ENCODE assay signal across 9 mouse cellular contexts in genomic region chr19:10034785-10035447, GRCm38 (mm10). TPM values are rescaled to one million over a fixed set of nuclear protein-coding genes. Genes with fewer than 3 reads are reported as not detected.
DNase-seq lines count a peak whose midpoint lies in the region; ATAC-seq and TF ChIP-seq lines count a peak whose summit lies in the region.
"Had no signal": no experiment of that assay in that cellular context is flagged by ENCODE, and none has a peak within 500 bp of the region (broad histone marks: within the 10 kb centered on the region; RNA-seq: fewer than 3 reads in every experiment).

No protein-coding gene starts in this region.

- peak; percentile 84 for DNase-seq in CD4-positive, CD25-positive, alpha-beta regulatory T cell, adult 2 months (ENCODE audit: low read depth, low spot score)
- peak; percentile 76 for DNase-seq in embryonic facial prominence, embryonic 14.5 days (ENCODE audit: low spot score)
- DNase-seq in kidney, postnatal 25 days, result peak; percentile 84 to 93

- no peak overlapping the region for H3K4me2 ChIP-seq in embryonic facial prominence, embryonic 14.5 days (ENCODE audit: low read depth, low read length)
- H3K4me2 ChIP-seq in heart, embryonic 13.5 days, result no peak overlapping the region
- H3K4me2 ChIP-seq in liver, embryonic 15.5 days, result no peak overlapping the region
- H3K4me2 ChIP-seq in neural tube, embryonic 12.5 days (replicated peaks), result no peak overlapping the region

- ATAC-seq in embryonic facial prominence, embryonic 14.5 days (ENCODE audit: low read depth), result peak; percentile 74
- ATAC-seq in heart, embryonic 13.5 days (ENCODE audit: extremely low read depth, insufficient number of reproducible peaks, low FRiP score, low TSS enrichment), result no peak
- ATAC-seq in liver, embryonic 15.5 days (ENCODE audit: insufficient read depth), result peak; percentile 40; the same call in 1 of the 2 replicates
- peak; percentile 74 for ATAC-seq in neural tube, embryonic 12.5 days (ENCODE audit: low FRiP score, low read depth)

- peak; percentile 90 for TF ChIP-seq CTCF in bone marrow, adult 2 months (IDR thresholded peaks at IDR 0.05; ENCODE audit: control insufficient read depth, insufficient read depth, low read length)
- peak; percentile 71 for TF ChIP-seq CTCF in testis, adult 2 months (IDR thresholded peaks at IDR 0.05; ENCODE audit: control insufficient read depth, insufficient read depth, insufficient replicate concordance, low read depth, low read length)

- no peak for TF ChIP-seq POLR2A in bone marrow, adult 2 months (IDR thresholded peaks at IDR 0.05; ENCODE audit: borderline replicate concordance, control insufficient read depth, low read depth, low read length)
- no peak for TF ChIP-seq POLR2A in testis, adult 2 months (IDR thresholded peaks at IDR 0.05; ENCODE audit: control insufficient read depth, low read depth, low read length)

- H3K4me3 ChIP-seq in bone marrow, adult 2 months (replicated peaks; ENCODE audit: control insufficient read depth, low read depth, low read length), result no peak overlapping the region
- no peak overlapping the region for H3K4me3 ChIP-seq in embryonic facial prominence, embryonic 14.5 days (ENCODE audit: low read depth, low read length)
- H3K4me3 ChIP-seq in heart, embryonic 13.5 days, result no peak overlapping the region
- no peak overlapping the region for H3K4me3 ChIP-seq in liver, embryonic 15.5 days (replicated peaks)
- no peak overlapping the region for H3K4me3 ChIP-seq in neural tube, embryonic 12.5 days
- no peak overlapping the region for H3K4me3 ChIP-seq in testis, adult 2 months (ENCODE audit: control insufficient read depth, low read depth, low read length)
- H3K4me3 ChIP-seq: erythroblast, embryonic 14.5 days had no signal

- no peak overlapping the region for H3K9ac ChIP-seq in embryonic facial prominence, embryonic 14.5 days (ENCODE audit: low read depth, low read length)
- H3K9ac ChIP-seq in heart, embryonic 13.5 days, result peak overlapping the region; percentile 34; the same call in 1 of the 2 replicates
- H3K9ac ChIP-seq in liver, embryonic 15.5 days, result no peak overlapping the region
- no peak overlapping the region for H3K9ac ChIP-seq in neural tube, embryonic 12.5 days

- 69% methylated on average over 8 of the region's 8 CpGs for WGBS in bone marrow, adult 2 months
- WGBS in embryonic facial prominence, embryonic 14.5 days, result 42% methylated on average over 8 of the region's 8 CpGs
- WGBS in heart, embryonic 13.5 days, result 60% methylated on average over 8 of the region's 8 CpGs
- WGBS in liver, embryonic 15.5 days (ENCODE audit: insufficient replicate concordance), result 63% methylated on average over 8 of the region's 8 CpGs
- WGBS in neural tube, embryonic 12.5 days, result 64% methylated on average over 8 of the region's 8 CpGs

- no peaks in the 10 kb centered on the region for H3K27me3 ChIP-seq in embryonic facial prominence, embryonic 14.5 days (replicated peaks; ENCODE audit: control insufficient read depth, insufficient read depth, low read length)
- H3K27me3 ChIP-seq in heart, embryonic 13.5 days (replicated peaks), result no peaks in the 10 kb centered on the region
- 0 out of 2 replicates have a peak, but pooled peaks cover 9% of the 10 kb centered on the region for H3K27me3 ChIP-seq in liver, embryonic 15.5 days
- no peaks in the 10 kb centered on the region for H3K27me3 ChIP-seq in neural tube, embryonic 12.5 days (replicated peaks)
- H3K27me3 ChIP-seq in testis, adult 2 months (ENCODE audit: control insufficient read depth, insufficient read depth, low read length), result no peaks in the 10 kb centered on the region

- no peaks in the 10 kb centered on the region for H3K4me1 ChIP-seq in bone marrow, adult 2 months (ENCODE audit: control insufficient read depth, insufficient read depth, low read length)
- H3K4me1 ChIP-seq in embryonic facial prominence, embryonic 14.5 days (ENCODE audit: control insufficient read depth, insufficient read depth, low read length), result peaks cover 8% of the 10 kb centered on the region; the same call in 1 of the 2 replicates
- H3K4me1 ChIP-seq in heart, embryonic 13.5 days, result peaks cover 39% of the 10 kb centered on the region
- H3K4me1 ChIP-seq in liver, embryonic 15.5 days (replicated peaks), result peaks cover 39% of the 10 kb centered on the region
- H3K4me1 ChIP-seq in neural tube, embryonic 12.5 days, result no peaks in the 10 kb centered on the region; the same call in 1 of the 2 replicates
- H3K4me1 ChIP-seq in testis, adult 2 months (ENCODE audit: control insufficient read depth, insufficient read depth, low read length), result no peaks in the 10 kb centered on the region

- no peak overlapping the region for H3K27ac ChIP-seq in bone marrow, adult 2 months (ENCODE audit: control insufficient read depth, insufficient read depth, low read depth, low read length, poor library complexity)
- no peak overlapping the region for H3K27ac ChIP-seq in embryonic facial prominence, embryonic 14.5 days (replicated peaks; ENCODE audit: low read depth, low read length)
- H3K27ac ChIP-seq in heart, embryonic 13.5 days (replicated peaks), result no peak overlapping the region
- H3K27ac ChIP-seq in liver, embryonic 15.5 days (replicated peaks), result no peak overlapping the region
- no peak overlapping the region for H3K27ac ChIP-seq in neural tube, embryonic 12.5 days
- no peak overlapping the region for H3K27ac ChIP-seq in testis, adult 2 months (ENCODE audit: control insufficient read depth, insufficient read depth, low read depth, low read length)

- H3K36me3 ChIP-seq in embryonic facial prominence, embryonic 14.5 days (ENCODE audit: control insufficient read depth, insufficient read depth, low read length), result peaks cover 16% of the 10 kb centered on the region; the same call in 1 of the 2 replicates
- peaks cover 52% of the 10 kb centered on the region for H3K36me3 ChIP-seq in heart, embryonic 13.5 days
- H3K36me3 ChIP-seq in liver, embryonic 15.5 days (replicated peaks), result peaks cover 98% of the 10 kb centered on the region
- no peaks in the 10 kb centered on the region for H3K36me3 ChIP-seq in neural tube, embryonic 12.5 days
- no peaks in the 10 kb centered on the region for H3K36me3 ChIP-seq in testis, adult 2 months (ENCODE audit: control insufficient read depth, insufficient read depth, low read length)

- no peaks in the 10 kb centered on the region for H3K9me3 ChIP-seq in embryonic facial prominence, embryonic 14.5 days (ENCODE audit: control insufficient read depth, low read length)
- H3K9me3 ChIP-seq in heart, embryonic 13.5 days, result no peaks in the 10 kb centered on the region
- H3K9me3 ChIP-seq in liver, embryonic 15.5 days (replicated peaks), result no peaks in the 10 kb centered on the region
- H3K9me3 ChIP-seq in neural tube, embryonic 12.5 days, result no peaks in the 10 kb centered on the region

RNA-seq across cellular contexts. Expression of gene Fads3, which starts 6.5 kb away (rescaled TPM):
- 6.6 and 12.5 TPM in 2 replicates for polyA plus RNA-seq in bone marrow, adult 2 months (2011; ENCODE audit: insufficient read depth, insufficient read length, low replicate concordance, missing spikeins)
- polyA plus RNA-seq in embryonic facial prominence, embryonic 14.5 days (2014; fragmentation: Nextera tagmentation; extraction: Ambion mirVana), result 15.6 and 20.9 TPM in 2 replicates
- polyA plus RNA-seq in heart, embryonic 13.5 days (2015; fragmentation: Nextera tagmentation; extraction: Ambion mirVana), result 39.4 and 41.9 TPM in 2 replicates
- polyA plus RNA-seq in liver, embryonic 15.5 days (2015; fragmentation: Nextera tagmentation; extraction: Ambion mirVana), result 7.6 and 8.9 TPM in 2 replicates
- 11.4 and 13.3 TPM in 2 replicates for polyA plus RNA-seq in neural tube, embryonic 12.5 days (2016; fragmentation: Nextera tagmentation; extraction: Ambion mirVana)
- 7.6 and 12.0 TPM in 2 replicates for polyA plus RNA-seq in testis, adult 2 months (2012; rRNA removed)

RNA-seq across cellular contexts. Expression of gene Rab3il1, which starts 33.4 kb away (rescaled TPM):
- polyA plus RNA-seq in bone marrow, adult 2 months (2011; ENCODE audit: insufficient read depth, insufficient read length, low replicate concordance, missing spikeins), result 89.7 and 115 TPM in 2 replicates
- polyA plus RNA-seq in embryonic facial prominence, embryonic 14.5 days (2014; fragmentation: Nextera tagmentation; extraction: Ambion mirVana), result 48.1 and 54.4 TPM in 2 replicates
- 32.5 and 36.7 TPM in 2 replicates for polyA plus RNA-seq in heart, embryonic 13.5 days (2015; fragmentation: Nextera tagmentation; extraction: Ambion mirVana)
- polyA plus RNA-seq in liver, embryonic 15.5 days (2015; fragmentation: Nextera tagmentation; extraction: Ambion mirVana), result 245 and 277 TPM in 2 replicates
- 26.3 and 29.6 TPM in 2 replicates for polyA plus RNA-seq in neural tube, embryonic 12.5 days (2016; fragmentation: Nextera tagmentation; extraction: Ambion mirVana)
- 362 and 384 TPM in 2 replicates for polyA plus RNA-seq in testis, adult 2 months (2012; rRNA removed)

RNA-seq across cellular contexts. Expression of gene Best1, which starts 33.5 kb away (rescaled TPM):
- not detected in 2 replicates for polyA plus RNA-seq in bone marrow, adult 2 months (2011; ENCODE audit: insufficient read depth, insufficient read length, low replicate concordance, missing spikeins)
- polyA plus RNA-seq in embryonic facial prominence, embryonic 14.5 days (2014; fragmentation: Nextera tagmentation; extraction: Ambion mirVana), result 1.5 and 2.2 TPM in 2 replicates
- 0.23 and 0.27 TPM in 2 replicates for polyA plus RNA-seq in heart, embryonic 13.5 days (2015; fragmentation: Nextera tagmentation; extraction: Ambion mirVana)
- 0.09 and 0.12 TPM in 2 replicates for polyA plus RNA-seq in liver, embryonic 15.5 days (2015; fragmentation: Nextera tagmentation; extraction: Ambion mirVana)
- polyA plus RNA-seq in neural tube, embryonic 12.5 days (2016; fragmentation: Nextera tagmentation; extraction: Ambion mirVana), result 1.0 and 1.9 TPM in 2 replicates
- polyA plus RNA-seq in testis, adult 2 months (2012; rRNA removed), result 339 and 362 TPM in 2 replicates
- polyA plus RNA-seq: erythroblast, embryonic 14.5 days had no signal

RNA-seq across cellular contexts. Expression of gene Fth1, which starts 54.5 kb away (rescaled TPM):
- polyA plus RNA-seq in bone marrow, adult 2 months (2011; ENCODE audit: insufficient read depth, insufficient read length, low replicate concordance, missing spikeins), result 1,509 and 1,706 TPM in 2 replicates
- 1,690 and 1,712 TPM in 2 replicates for polyA plus RNA-seq in embryonic facial prominence, embryonic 14.5 days (2014; fragmentation: Nextera tagmentation; extraction: Ambion mirVana)
- 2,189 and 2,554 TPM in 2 replicates for polyA plus RNA-seq in heart, embryonic 13.5 days (2015; fragmentation: Nextera tagmentation; extraction: Ambion mirVana)
- polyA plus RNA-seq in liver, embryonic 15.5 days (2015; fragmentation: Nextera tagmentation; extraction: Ambion mirVana), result 3,441 and 3,837 TPM in 2 replicates
- polyA plus RNA-seq in neural tube, embryonic 12.5 days (2016; fragmentation: Nextera tagmentation; extraction: Ambion mirVana), result 1,314 and 1,378 TPM in 2 replicates
- polyA plus RNA-seq in testis, adult 2 months (2012; rRNA removed), result 268 and 313 TPM in 2 replicates

Comparison
In these comparisons a context has a peak if more than half of its experiments do, and no peak if none do; other contexts are left out.
1. RNA of gene Best1, which starts 33.5 kb away (polyA plus RNA-seq): 339 to 362 TPM in testis, adult 2 months; 1.0 to 1.9 TPM in neural tube, embryonic 12.5 days, 1.5 to 2.2 TPM in embryonic facial prominence, embryonic 14.5 days, 0.23 to 0.27 TPM in heart, embryonic 13.5 days, not detected in bone marrow, adult 2 months and 0.09 to 0.12 TPM in liver, embryonic 15.5 days; every median in the first group is over 100 times any median in the second.
2. Peak in every context shown above with its lines, with median percentiles within 50 percentile points of each other: DNase-seq.